Mouse (Mus musculus) stomach, postnatal 0 days (tissue): ENCODE measurements around the gene Cad.

Source experiments
- CTCF ChIP-seq: IDR thresholded peaks from 2 replicates; pipeline ENCODE4 v1.5.1; 2016; ENCODE audit warnings: antibody characterized with exemption, low read depth, mild to moderate bottlenecking, moderate library complexity
- EP300 ChIP-seq: optimal IDR thresholded peaks from 2 replicates; pipeline ENCODE3; 2016; ENCODE audit warnings: antibody characterized with exemption

GRCm38 (mm10) chr5:31116354-31116753, 61.8 kb downstream of the Cad start, which contains the start of gene Trim54:
- TF ChIP-seq CTCF: no peak
- no peak for TF ChIP-seq EP300
